Mouse (Mus musculus) hindbrain, postnatal 0 days (tissue): Measurements from ENCODE around the gene Fcgr2b. TPM values are rescaled to one million over a fixed set of nuclear protein-coding genes. Genes with fewer than 3 reads are reported as not detected.
"Not testable (repeated sequence)": the region's sequence is repeated elsewhere in the genome, so short reads cannot be mapped to it uniquely, and the experiment has no call there.

Experiments
- ATAC-seq: fragments of 200-750 bp; cut with Nextera tagmentation; 2 replicates; pipeline ENCODE4 v1.8.0; 2017; ENCODE audit warnings: mild to moderate bottlenecking, moderate TSS enrichment, moderate library complexity
- DNase-seq: peaks from one replicate; pipeline ENCODE4 v3.0.0-alpha.2; 2015; ENCODE audit warnings: low spot score
- H3K27ac ChIP-seq: fragments of 300-500 bp; sonication (generic); 2 replicates; pipeline ENCODE4 v1.5.1; 2014; ENCODE audit warnings: mild to moderate bottlenecking
- H3K27me3 ChIP-seq: fragments of 300-500 bp; sonication (generic); 2 replicates; pipeline ENCODE4 v1.6.1; 2014; ENCODE audit warnings: low read length, mixed read lengths; ENCODE audit not compliant: insufficient read depth
- H3K36me3 ChIP-seq: fragments of 300-500 bp; sonication (generic); 2 replicates; pipeline ENCODE4 v1.6.1; 2014; ENCODE audit warnings: low read length, mixed read lengths; ENCODE audit not compliant: insufficient read depth
- H3K4me1 ChIP-seq: fragments of 300-500 bp; sonication (generic); 2 replicates; pipeline ENCODE4 v1.6.1; 2014; ENCODE audit warnings: antibody characterized with exemption, low read length, mixed read lengths; ENCODE audit not compliant: insufficient read depth
- H3K4me2 ChIP-seq: fragments of 300-500 bp; sonication (generic); 2 replicates; pipeline ENCODE4 v1.6.1; 2014; ENCODE audit warnings: low read depth, mild to moderate bottlenecking, low read length, moderate library complexity, mixed read lengths
- H3K4me3 ChIP-seq: fragments of 300-500 bp; sonication (generic); 2 replicates; pipeline ENCODE4 v1.5.1; 2014; ENCODE audit warnings: low read length
- H3K9ac ChIP-seq: fragments of 300-500 bp; sonication (generic); replicated peaks from 2 replicates; pipeline ENCODE4 v1.6.1; 2014; ENCODE audit warnings: mild to moderate bottlenecking, low read length, moderate library complexity, mixed read lengths
- H3K9me3 ChIP-seq: fragments of 300-500 bp; sonication (generic); 2 replicates; pipeline ENCODE4 v1.6.1; 2016; ENCODE audit warnings: low read length, mixed read lengths
- CTCF ChIP-seq: IDR thresholded peaks from 2 replicates; pipeline ENCODE4 v1.5.1; 2016; ENCODE audit warnings: antibody characterized with exemption, control low read depth, low read depth
- WGBS: fragments of 180-500 bp; shearing (Covaris S2); extraction: QIAGEN DNeasy Blood & Tissue Kit; methylation state at CpG from one replicate; pipeline ENCODE4 v1.1.7; 2014; 5-methylcytosine and 5-hydroxymethylcytosine counted together
- polyA plus RNA-seq: library from polyadenylated mRNA; unstranded; fragments of >200 nt; fragmentation: Nextera tagmentation; extraction: Ambion mirVana; gene quantifications from 2 replicates; pipeline ENCODE4 v1.2.1, GENCODE M21; 2015
- total RNA-seq: library from RNA; depleted of rRNA; stranded (reverse); fragments of >200 nt; gene quantifications from 2 replicates; pipeline ENCODE4 v1.2.3, GENCODE M21; 2014

Gene Fcgr2b
- total and polyA plus RNA-seq, 2 experiments from 2014 or later: 3.6 to 5.3 TPM

GRCm38 (mm10) chr1:170953192-170953591 is 23.2 kb downstream of the Fcgr2b start:
- ATAC-seq: no peak
- H3K4me2 ChIP-seq: no peak overlapping the region

GRCm38 (mm10) chr1:170950772-170951171 is 25.6 kb downstream of the Fcgr2b start:
- ATAC-seq (no peak), DNase-seq (no peak)
- WGBS: 69% methylated on average over 3 of the region's 3 CpGs

More at GRCm38 (mm10) chr1:170953192-170953591, 23.2 kb downstream of the Fcgr2b start:
- H3K9me3 ChIP-seq: no peaks in the 10 kb centered on the region
- H3K4me3 ChIP-seq: no peak overlapping the region
- WGBS: 96% methylated on average over 2 of the region's 2 CpGs
- H3K4me1 ChIP-seq: no peaks in the 10 kb centered on the region
- H3K27ac ChIP-seq: no peak overlapping the region
- no peaks in the 10 kb centered on the region for H3K36me3 ChIP-seq
- DNase-seq: no peak
- no peak overlapping the region for H3K9ac ChIP-seq
- no peaks in the 10 kb centered on the region for H3K27me3 ChIP-seq
- no peak for TF ChIP-seq CTCF

DNA sequence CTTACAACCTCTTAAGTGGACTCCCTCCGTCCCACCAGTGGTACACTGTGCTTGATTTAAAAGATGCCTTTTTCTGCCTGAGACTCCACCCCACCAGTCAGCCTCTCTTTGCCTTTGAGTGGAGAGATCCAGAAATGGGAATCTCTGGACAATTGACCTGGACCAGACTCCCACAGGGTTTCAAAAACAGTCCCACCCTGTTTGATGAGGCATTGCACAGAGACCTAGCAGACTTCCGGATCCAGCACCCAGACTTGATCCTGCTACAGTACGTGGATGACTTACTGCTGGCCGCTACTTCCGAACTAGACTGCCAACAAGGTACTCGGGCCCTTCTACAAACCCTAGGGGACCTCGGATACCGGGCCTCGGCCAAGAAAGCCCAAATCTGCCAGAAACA is 31.4 kb downstream of the Fcgr2b start:
- not testable (repeated sequence) for H3K27ac ChIP-seq, H3K4me3 ChIP-seq, H3K27me3 ChIP-seq, H3K9me3 ChIP-seq, DNase-seq, ATAC-seq, H3K4me2 ChIP-seq, H3K4me1 ChIP-seq, H3K36me3 ChIP-seq, H3K9ac ChIP-seq
- 97% methylated on average over 6 of the region's 9 CpGs for WGBS

More at GRCm38 (mm10) chr1:170950772-170951171, 25.6 kb downstream of the Fcgr2b start:
- no peaks in the 10 kb centered on the region for H3K9me3 ChIP-seq
- no peak overlapping the region for H3K4me2 ChIP-seq
- H3K4me3 ChIP-seq: no peak overlapping the region
- TF ChIP-seq CTCF: no peak
- no peaks in the 10 kb centered on the region for H3K4me1 ChIP-seq
- no peak overlapping the region for H3K27ac ChIP-seq
- no peaks in the 10 kb centered on the region for H3K36me3 ChIP-seq
- no peaks in the 10 kb centered on the region for H3K27me3 ChIP-seq
- H3K9ac ChIP-seq: no peak overlapping the region

DNA sequence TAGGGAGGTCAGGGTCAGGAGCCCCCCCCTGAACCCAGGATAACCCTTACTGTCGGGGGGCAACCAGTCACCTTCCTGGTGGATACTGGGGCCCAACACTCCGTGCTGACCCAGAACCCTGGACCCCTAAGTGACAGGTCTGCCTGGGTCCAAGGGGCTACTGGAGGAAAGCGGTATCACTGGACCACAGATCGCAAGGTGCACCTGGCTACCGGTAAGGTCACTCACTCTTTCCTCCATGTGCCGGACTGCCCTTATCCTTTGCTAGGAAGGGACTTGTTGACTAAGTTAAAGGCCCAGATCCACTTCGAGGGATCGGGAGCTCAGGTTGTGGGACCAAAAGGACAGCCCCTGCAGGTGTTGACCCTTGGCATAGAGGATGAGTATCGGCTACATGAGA is 32.2 kb downstream of the Fcgr2b start:
- H3K4me2 ChIP-seq, H3K4me1 ChIP-seq, H3K9ac ChIP-seq, H3K27ac ChIP-seq, DNase-seq, H3K36me3 ChIP-seq, H3K9me3 ChIP-seq, H3K27me3 ChIP-seq, ATAC-seq, H3K4me3 ChIP-seq: not testable (repeated sequence)
- WGBS: 95% methylated on average over 9 of the region's 9 CpGs

DNA sequence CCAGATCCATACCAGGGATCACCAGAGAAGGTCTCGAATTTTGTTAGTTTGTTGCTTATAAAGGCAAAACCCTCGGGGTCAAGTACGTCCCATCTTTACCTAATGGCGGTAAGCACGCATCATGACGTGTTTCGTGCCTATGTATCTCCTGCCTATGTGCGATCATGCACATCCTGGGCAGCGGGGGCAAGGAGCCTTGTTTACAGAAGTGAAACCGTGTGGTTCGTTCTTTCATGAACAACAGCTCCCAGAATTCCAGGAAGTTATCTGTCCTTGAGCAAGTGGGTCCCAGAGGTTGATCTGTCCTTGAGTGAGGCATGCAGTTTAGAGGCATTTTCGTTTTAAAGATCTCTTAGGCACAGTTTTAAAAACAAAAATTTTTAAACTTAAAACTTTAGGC is 37.1 kb downstream of the Fcgr2b start:
- no peaks in the 10 kb centered on the region for H3K4me1 ChIP-seq
- H3K36me3 ChIP-seq: no peaks in the 10 kb centered on the region
- no peak overlapping the region for H3K27ac ChIP-seq
- DNase-seq (no peak), ATAC-seq (no peak)
- H3K4me2 ChIP-seq: no peak overlapping the region
- H3K9me3 ChIP-seq: no peaks in the 10 kb centered on the region
- no peak overlapping the region for H3K9ac ChIP-seq
- TF ChIP-seq CTCF: no peak
- H3K4me3 ChIP-seq: no peak overlapping the region
- 89% methylated on average over 12 of the region's 12 CpGs for WGBS
- no peaks in the 10 kb centered on the region for H3K27me3 ChIP-seq

DNA sequence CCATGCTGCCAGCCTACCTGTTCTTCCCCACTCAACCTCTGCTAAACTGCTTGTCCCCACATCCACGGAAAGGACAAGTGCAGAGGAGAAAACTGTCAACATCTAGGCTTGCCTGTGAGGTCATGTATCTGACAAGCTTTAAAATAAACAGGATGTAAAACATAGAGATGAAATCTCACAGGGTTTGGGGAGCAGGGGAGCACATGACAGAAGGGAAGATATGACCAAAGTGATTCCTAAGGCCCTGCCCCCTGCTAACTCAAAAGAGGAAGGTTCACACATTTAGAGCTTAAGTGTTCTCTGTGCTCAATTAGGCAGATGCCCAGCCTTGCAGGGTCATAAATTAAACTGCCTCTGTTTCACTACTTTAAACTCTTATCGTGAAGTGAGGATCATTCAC is 42.0 kb downstream of the Fcgr2b start:
- H3K4me3 ChIP-seq: no peak overlapping the region
- H3K27me3 ChIP-seq: no peaks in the 10 kb centered on the region
- no peaks in the 10 kb centered on the region for H3K36me3 ChIP-seq
- 84% methylated on average over 2 of the region's 2 CpGs for WGBS
- ATAC-seq: no peak
- no peak overlapping the region for H3K4me2 ChIP-seq
- H3K9ac ChIP-seq: no peak overlapping the region
- no peak for DNase-seq
- no peaks in the 10 kb centered on the region for H3K9me3 ChIP-seq
- no peak for TF ChIP-seq CTCF
- H3K4me1 ChIP-seq: no peaks in the 10 kb centered on the region
- no peak overlapping the region for H3K27ac ChIP-seq

- 88% methylated on average over 1 of the region's 1 CpGs for WGBS
- TF ChIP-seq CTCF: no peak
- no peak for ATAC-seq
Measured at GRCm38 (mm10) chr1:170933940-170934339, 42.4 kb downstream of the Fcgr2b start.

More at GRCm38 (mm10) chr1:170933940-170934339, 42.4 kb downstream of the Fcgr2b start:
- no peaks in the 10 kb centered on the region for H3K27me3 ChIP-seq
- H3K27ac ChIP-seq: no peak overlapping the region
- DNase-seq: no peak
- no peaks in the 10 kb centered on the region for H3K4me1 ChIP-seq
- no peak overlapping the region for H3K4me3 ChIP-seq
- no peaks in the 10 kb centered on the region for H3K9me3 ChIP-seq
- no peaks in the 10 kb centered on the region for H3K36me3 ChIP-seq
- no peak overlapping the region for H3K9ac ChIP-seq
- no peak overlapping the region for H3K4me2 ChIP-seq
